Mouse (Mus musculus) heart, adult 2 months (tissue): ENCODE data around the gene AC124108.1.

ENCODE experiments used
- CTCF ChIP-seq: fragments of 200-600 bp; IDR thresholded peaks from 2 replicates; pipeline ENCODE4 v1.8.1; 2022; ENCODE audit warnings: antibody characterized with exemption, mild to moderate bottlenecking, moderate library complexity
- EP300 ChIP-seq: fragments of 200-500 bp; IDR thresholded peaks from 2 replicates; pipeline ENCODE4 v1.6.1; 2011; ENCODE audit warnings: low read depth, low read length, control low read depth; ENCODE audit not compliant: insufficient read depth
- POLR2A ChIP-seq: fragments of 200-500 bp; IDR thresholded peaks from 2 replicates; pipeline ENCODE4 v1.6.1; 2011; ENCODE audit warnings: mild to moderate bottlenecking, low read depth, low read length, control low read depth; ENCODE audit not compliant: insufficient read depth

GRCm38 (mm10) chr1:132151908-132152307 is 39.3 kb upstream of the AC124108.1 start:
- TF ChIP-seq CTCF, result no peak
- TF ChIP-seq POLR2A, result no peak
- TF ChIP-seq EP300, result no peak
